Mouse (Mus musculus): ENCODE measurements around the gene Gria4.

GRCm38 (mm10) chr9:4658951-4659350, 137.1 kb downstream of the Gria4 start:
- TF ChIP-seq POLR2A (IDR thresholded peaks at IDR 0.05; ENCODE audit: low read depth, low read length): no peak
- TF ChIP-seq CTCF (conservative IDR thresholded peaks at IDR 0.05; ENCODE audit: insufficient read depth, insufficient read length, low read depth, low read length): no peak
